Mouse (Mus musculus) midbrain, embryonic 12.5 days (tissue): ENCODE results near the gene Tex11. TPM values are rescaled to one million over a fixed set of nuclear protein-coding genes. Genes with fewer than 3 reads are reported as not detected.
A peak's percentile ranks its signal among the peaks of the same experiment; 100 is the strongest.
"Not testable (repeated sequence)": the region's sequence is repeated elsewhere in the genome, so short reads cannot be mapped to it uniquely, and the experiment has no call there.

Experiments used
- ATAC-seq: fragments of 200-750 bp; cut with Nextera tagmentation; 2 replicates; pipeline ENCODE4 v1.8.0; 2017; ENCODE audit warnings: low read depth, moderate TSS enrichment, moderate library complexity; ENCODE audit not compliant: low FRiP score
- H3K27ac ChIP-seq: fragments of 300-500 bp; sonication (generic); replicated peaks from 2 replicates; pipeline ENCODE4 v1.5.1; 2016; ENCODE audit warnings: mild to moderate bottlenecking
- H3K27me3 ChIP-seq: fragments of 300-500 bp; sonication (generic); 2 replicates; pipeline ENCODE4 v1.6.1; 2016; ENCODE audit warnings: mild to moderate bottlenecking
- H3K36me3 ChIP-seq: fragments of 300-500 bp; sonication (generic); 2 replicates; pipeline ENCODE4 v1.6.1; 2016
- H3K4me1 ChIP-seq: fragments of 300-500 bp; sonication (generic); 2 replicates; pipeline ENCODE4 v1.6.1; 2016
- H3K4me2 ChIP-seq: fragments of 300-500 bp; sonication (generic); replicated peaks from 2 replicates; pipeline ENCODE4 v1.6.1; 2016; ENCODE audit warnings: mild to moderate bottlenecking, moderate library complexity
- H3K4me3 ChIP-seq: fragments of 300-500 bp; sonication (generic); 2 replicates; pipeline ENCODE4 v1.5.1; 2016; ENCODE audit warnings: mild to moderate bottlenecking
- H3K9ac ChIP-seq: fragments of 300-500 bp; sonication (generic); replicated peaks from 2 replicates; pipeline ENCODE4 v1.6.1; 2016; ENCODE audit warnings: mild to moderate bottlenecking, moderate library complexity
- H3K9me3 ChIP-seq: fragments of 300-500 bp; sonication (generic); 2 replicates; pipeline ENCODE4 v1.6.1; 2016; ENCODE audit warnings: mild to moderate bottlenecking
- WGBS: fragments of 180-500 bp; shearing (Covaris S2); methylation state at CpG from one replicate; pipeline ENCODE4 v1.1.7; 2016; 5-methylcytosine and 5-hydroxymethylcytosine counted together
- polyA plus RNA-seq: library from polyadenylated mRNA; unstranded; fragments of >200 nt; fragmentation: Nextera tagmentation; extraction: Ambion mirVana; gene quantifications from 2 replicates; pipeline ENCODE4 v1.2.1, GENCODE M21; 2016

The Tex11 gene
- polyA plus RNA-seq, result not detected in 2 replicates

DNA sequence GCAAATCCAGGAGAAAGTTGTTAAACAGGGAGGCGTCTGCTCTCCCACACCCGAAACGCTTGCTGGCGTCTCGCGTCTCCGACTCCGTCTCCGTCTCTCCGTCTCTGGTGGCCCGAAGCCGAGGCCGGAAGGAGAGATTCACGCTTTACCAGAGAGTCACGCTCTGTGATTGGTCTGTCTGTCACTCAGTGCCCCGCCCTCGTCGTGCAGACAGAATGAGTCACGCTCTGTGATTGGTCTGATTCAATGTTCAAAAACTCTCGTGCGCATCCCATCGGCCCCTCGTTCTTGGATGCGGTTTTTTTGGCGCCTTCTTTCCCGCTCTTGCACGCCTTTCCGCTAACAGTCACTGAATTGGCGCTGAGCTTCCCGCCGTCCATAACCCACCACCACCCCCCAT is at the start of gene Tex11:
TSS of gene Tex11 (minus strand) at position 127 of the 400 bp plus-strand sequence.
- Histone ChIP-seq H3K4me1 (no peaks in the 10 kb centered on the region), H3K36me3 (no peaks in the 10 kb centered on the region), H3K4me3 (no peak within 1 kb of the TSS), H3K27ac (no peak within 1 kb of the TSS), H3K9me3 (no peaks in the 10 kb centered on the region), H3K4me2 (no peak within 1 kb of the TSS), H3K9ac (no peak within 1 kb of the TSS), H3K27me3 (no peaks in the 10 kb centered on the region; the same call in 1 of the 2 replicates)
- WGBS, result 89% methylated on average over 31 of the region's 31 CpGs
- ATAC-seq, result no peak

GRCm38 (mm10) chrX:101085920-101086319 is 26.5 kb upstream of the Tex11 start, which contains the start of gene Slc7a3:
TSS of gene Slc7a3 (minus strand) at chrX:101086020.
- Histone ChIP-seq H3K4me3 (peak within 1 kb of the TSS; percentile 32), H3K27ac (no peak within 1 kb of the TSS), H3K4me1 (no peaks in the 10 kb centered on the region), H3K36me3 (no peaks in the 10 kb centered on the region), H3K9ac (no peak within 1 kb of the TSS), H3K9me3 (no peaks in the 10 kb centered on the region), H3K27me3 (peaks cover 21% of the 10 kb centered on the region), H3K4me2 (peak within 1 kb of the TSS; percentile 58)
- 49% methylated on average over 11 of the region's 11 CpGs for WGBS
- no peak for ATAC-seq

- H3K9ac ChIP-seq, H3K9me3 ChIP-seq, ATAC-seq, H3K4me1 ChIP-seq, H3K27ac ChIP-seq, H3K36me3 ChIP-seq: not testable (repeated sequence)
- Histone ChIP-seq H3K27me3 (peaks cover 21% of the 10 kb centered on the region), H3K4me3 (peak overlapping the region; percentile 32), H3K4me2 (peak overlapping the region; percentile 58)
- WGBS, result 23% methylated on average over 8 of the region's 9 CpGs
Observed at GRCm38 (mm10) chrX:101085211-101085610, 25.7 kb upstream of the Tex11 start.

DNA sequence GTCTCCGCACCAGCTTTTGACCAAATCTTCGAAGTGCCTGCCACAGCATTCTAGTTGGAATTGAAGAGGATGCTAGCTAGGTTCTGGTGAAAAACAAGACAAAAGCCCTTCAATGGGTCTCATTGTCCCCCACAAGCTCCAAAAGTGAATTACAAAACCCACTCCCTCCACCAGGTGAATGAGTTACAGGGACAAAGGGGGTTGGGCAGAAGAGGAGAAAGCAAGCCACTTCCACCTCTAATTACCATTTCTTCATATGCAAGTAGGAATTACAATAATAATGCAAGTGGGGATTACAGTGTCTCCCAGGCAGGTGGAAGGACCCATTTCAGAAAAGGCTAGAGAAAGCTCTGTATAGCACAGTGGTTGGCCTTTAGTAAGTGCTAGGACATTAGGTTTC is 24.7 kb upstream of the Tex11 start:
- H3K27me3 ChIP-seq, result peaks cover 21% of the 10 kb centered on the region
- no peak overlapping the region for H3K4me3 ChIP-seq
- no peak overlapping the region for H3K9ac ChIP-seq
- H3K9me3 ChIP-seq, result no peaks in the 10 kb centered on the region
- 42% methylated on average over 2 of the region's 2 CpGs for WGBS
- H3K27ac ChIP-seq, result no peak overlapping the region
- no peak for ATAC-seq
- peak overlapping the region; percentile 58; the same call in 1 of the 2 replicates for H3K4me2 ChIP-seq
- no peaks in the 10 kb centered on the region for H3K4me1 ChIP-seq
- H3K36me3 ChIP-seq, result no peaks in the 10 kb centered on the region

DNA sequence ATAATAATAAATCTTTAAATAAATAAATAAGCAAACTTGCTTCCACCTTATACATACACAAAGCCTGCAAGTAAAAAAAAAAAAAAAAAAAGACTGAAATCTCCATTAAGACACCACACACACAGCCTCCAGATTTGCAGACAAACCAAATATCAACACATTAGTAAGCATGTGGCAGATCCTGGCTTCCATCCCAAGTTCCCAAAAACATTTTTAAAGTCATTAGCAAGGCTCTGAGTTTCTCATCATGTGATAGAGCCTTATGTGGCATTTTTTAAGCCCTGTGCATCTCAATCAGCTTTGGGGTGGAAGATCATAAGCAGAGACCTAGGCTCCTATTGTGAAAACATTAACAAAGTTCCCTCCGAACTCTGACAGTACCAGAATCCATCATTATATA is 5.8 kb upstream of the Tex11 start:
- WGBS, result 97% methylated on average over 1 of the region's 1 CpGs
- ATAC-seq, result no peak
- H3K4me1 ChIP-seq, result no peaks in the 10 kb centered on the region
- H3K27me3 ChIP-seq, result no peaks in the 10 kb centered on the region
- no peak overlapping the region for H3K4me2 ChIP-seq
- no peak overlapping the region for H3K9ac ChIP-seq
- no peak overlapping the region for H3K27ac ChIP-seq
- no peaks in the 10 kb centered on the region for H3K9me3 ChIP-seq
- no peak overlapping the region for H3K4me3 ChIP-seq
- H3K36me3 ChIP-seq, result no peaks in the 10 kb centered on the region

DNA sequence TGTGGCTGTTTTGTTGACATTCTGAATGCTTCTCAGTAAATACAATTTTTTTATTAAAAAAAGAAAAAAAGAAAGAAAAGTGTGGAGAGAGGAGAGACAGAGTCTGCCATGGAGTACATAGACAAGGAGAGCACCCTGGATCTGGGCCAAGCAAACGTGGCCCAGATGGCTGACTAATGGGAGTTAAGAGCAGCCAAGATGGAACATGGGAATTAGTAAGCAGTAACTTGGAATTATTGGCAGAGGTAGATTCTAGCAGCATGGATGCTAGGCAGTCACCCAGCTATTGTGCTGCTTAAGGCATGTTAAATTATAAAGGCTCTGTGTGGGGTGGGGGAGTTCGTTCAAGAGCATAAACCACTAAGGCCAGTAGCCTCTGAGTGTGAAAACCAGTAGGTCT is 4.0 kb upstream of the Tex11 start:
- no peaks in the 10 kb centered on the region for H3K9me3 ChIP-seq
- no peak overlapping the region for H3K27ac ChIP-seq
- H3K27me3 ChIP-seq, result no peaks in the 10 kb centered on the region
- no peak overlapping the region for H3K4me2 ChIP-seq
- ATAC-seq, result no peak
- H3K9ac ChIP-seq, result no peak overlapping the region
- no peak overlapping the region for H3K4me3 ChIP-seq
- 67% methylated on average over 2 of the region's 2 CpGs for WGBS
- no peaks in the 10 kb centered on the region for H3K36me3 ChIP-seq
- H3K4me1 ChIP-seq, result no peaks in the 10 kb centered on the region

DNA sequence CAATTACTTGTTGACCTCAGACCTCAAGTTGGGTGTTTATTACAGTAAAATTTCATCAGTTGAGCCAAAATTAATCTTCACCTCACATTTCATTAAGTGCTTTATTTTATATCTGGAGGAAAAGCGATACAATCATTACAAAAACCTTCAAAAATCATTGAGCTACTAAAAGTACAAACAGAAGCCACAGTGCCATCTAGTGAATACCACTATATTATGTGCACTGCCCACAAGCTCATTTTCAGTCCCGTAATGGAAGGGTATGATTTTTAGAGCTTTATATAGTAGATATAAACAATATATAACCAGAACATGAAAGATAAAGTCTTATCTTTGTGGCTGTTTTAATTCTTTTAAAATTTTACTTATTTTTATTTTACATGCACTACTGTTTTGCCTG is 115.8 kb downstream of the Tex11 start:
- no peak overlapping the region for H3K27ac ChIP-seq
- 54% methylated on average over 2 of the region's 2 CpGs for WGBS
- no peaks in the 10 kb centered on the region for H3K27me3 ChIP-seq
- H3K9me3 ChIP-seq, result no peaks in the 10 kb centered on the region
- no peaks in the 10 kb centered on the region for H3K36me3 ChIP-seq
- no peak overlapping the region for H3K4me3 ChIP-seq
- no peaks in the 10 kb centered on the region for H3K4me1 ChIP-seq
- no peak overlapping the region for H3K9ac ChIP-seq
- no peak for ATAC-seq
- H3K4me2 ChIP-seq, result no peak overlapping the region

DNA sequence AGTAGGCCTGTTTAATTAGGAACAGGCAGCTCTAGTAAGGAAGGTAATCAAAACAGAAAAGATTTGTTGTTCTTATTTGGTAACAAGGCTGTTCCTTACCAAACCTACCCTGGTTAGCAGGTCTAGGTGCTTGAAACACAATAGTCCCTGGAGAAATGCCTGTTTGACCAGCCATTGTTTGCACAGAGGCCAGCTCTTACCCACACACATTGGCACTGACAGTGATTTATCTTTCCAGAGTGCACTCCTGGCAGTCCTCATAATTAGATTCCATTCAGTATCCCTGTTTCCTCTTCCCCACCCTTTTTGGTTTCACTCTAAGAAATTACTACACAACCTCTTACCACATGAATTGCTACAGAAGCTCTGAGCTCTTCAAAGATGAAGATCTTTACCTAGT is 220.3 kb downstream of the Tex11 start:
- Histone ChIP-seq H3K4me1 (no peaks in the 10 kb centered on the region), H3K9ac (no peak overlapping the region), H3K27me3 (0 out of 2 replicates have a peak, but pooled peaks cover 3% of the 10 kb centered on the region), H3K9me3 (no peaks in the 10 kb centered on the region), H3K36me3 (no peaks in the 10 kb centered on the region), H3K4me3 (no peak overlapping the region), H3K4me2 (no peak overlapping the region), H3K27ac (no peak overlapping the region)
- no peak for ATAC-seq

GRCm38 (mm10) chrX:100832806-100833205 is 226.7 kb downstream of the Tex11 start:
- no peak overlapping the region for H3K4me2 ChIP-seq
- no peak overlapping the region for H3K4me3 ChIP-seq
- peaks cover 3% of the 10 kb centered on the region; the same call in 1 of the 2 replicates for H3K27me3 ChIP-seq
- H3K9me3 ChIP-seq, result no peaks in the 10 kb centered on the region
- no peaks in the 10 kb centered on the region for H3K4me1 ChIP-seq
- no peaks in the 10 kb centered on the region for H3K36me3 ChIP-seq
- no peak overlapping the region for H3K27ac ChIP-seq
- ATAC-seq, result no peak
- WGBS, result 81% methylated on average over 2 of the region's 2 CpGs
- no peak overlapping the region for H3K9ac ChIP-seq

- Histone ChIP-seq H3K9me3 (no peaks in the 10 kb centered on the region), H3K4me1 (peaks cover 4% of the 10 kb centered on the region; the same call in 1 of the 2 replicates), H3K4me3 (no peak overlapping the region), H3K27ac (no peak overlapping the region), H3K36me3 (no peaks in the 10 kb centered on the region), H3K9ac (no peak overlapping the region), H3K4me2 (no peak overlapping the region), H3K27me3 (peaks cover 3% of the 10 kb centered on the region; the same call in 1 of the 2 replicates)
- 60% methylated on average over 1 of the region's 1 CpGs for WGBS
- ATAC-seq, result no peak
Observed at GRCm38 (mm10) chrX:100825557-100825956, 233.9 kb downstream of the Tex11 start.

- Histone ChIP-seq H3K4me3 (no peak overlapping the region), H3K27me3 (peaks cover 3% of the 10 kb centered on the region; the same call in 1 of the 2 replicates), H3K4me2 (no peak overlapping the region), H3K9me3 (no peaks in the 10 kb centered on the region), H3K9ac (no peak overlapping the region), H3K4me1 (peaks cover 4% of the 10 kb centered on the region; the same call in 1 of the 2 replicates), H3K27ac (no peak overlapping the region), H3K36me3 (peaks cover 2% of the 10 kb centered on the region; the same call in 1 of the 2 replicates)
- 65% methylated on average over 1 of the region's 1 CpGs for WGBS
- peak; percentile 16; the same call in 1 of the 2 replicates for ATAC-seq
Observed at GRCm38 (mm10) chrX:100821149-100821548, 238.3 kb downstream of the Tex11 start.

DNA sequence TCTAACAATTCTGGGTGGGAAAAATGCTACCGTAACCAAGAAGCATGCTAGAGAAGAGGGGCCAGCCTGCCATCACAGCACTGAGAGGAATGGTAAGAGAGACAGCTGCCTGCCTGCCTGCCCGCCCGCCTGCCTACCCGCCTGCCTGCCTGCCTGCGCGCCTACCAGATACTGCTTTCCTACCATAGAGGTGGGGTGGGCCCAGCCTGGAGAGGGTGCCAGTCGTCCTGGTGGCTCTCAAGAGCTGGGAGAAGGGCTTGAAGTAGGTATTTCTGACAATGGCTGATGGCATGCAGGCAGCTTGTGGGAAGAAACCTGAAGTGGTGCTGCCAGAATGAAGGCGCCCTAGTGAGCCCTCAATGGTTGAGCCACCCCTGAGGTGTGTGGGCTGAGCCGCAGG is 240.8 kb downstream of the Tex11 start:
- no peak for ATAC-seq
- Histone ChIP-seq H3K4me2 (no peak overlapping the region), H3K27ac (no peak overlapping the region), H3K9me3 (no peaks in the 10 kb centered on the region), H3K4me1 (peaks cover 4% of the 10 kb centered on the region; the same call in 1 of the 2 replicates), H3K4me3 (no peak overlapping the region), H3K9ac (no peak overlapping the region), H3K36me3 (peaks cover 20% of the 10 kb centered on the region), H3K27me3 (peaks cover 7% of the 10 kb centered on the region; the same call in 1 of the 2 replicates)
- 90% methylated on average over 9 of the region's 9 CpGs for WGBS

DNA sequence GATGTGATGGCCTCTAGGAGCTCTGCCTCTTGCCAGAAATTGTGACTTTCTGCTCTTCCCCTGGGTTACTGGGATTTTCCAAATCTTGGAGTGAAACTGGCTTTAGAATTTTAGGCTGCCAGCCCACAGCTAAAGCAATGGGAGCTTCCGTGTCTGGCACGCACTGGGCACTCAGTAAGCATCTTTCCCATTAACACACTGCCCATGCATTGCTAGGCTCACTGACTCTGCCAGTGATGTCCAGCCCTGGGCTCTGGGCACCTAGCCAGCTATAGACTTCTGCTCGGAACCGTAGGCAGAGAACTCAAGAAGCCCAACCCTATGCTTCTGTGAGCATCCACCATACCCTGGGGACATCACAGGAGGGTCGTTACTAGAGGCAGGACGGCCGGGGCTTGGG is 243.7 kb downstream of the Tex11 start:
- Histone ChIP-seq H3K9me3 (no peaks in the 10 kb centered on the region), H3K27me3 (peaks cover 5% of the 10 kb centered on the region; the same call in 1 of the 2 replicates), H3K36me3 (peaks cover 47% of the 10 kb centered on the region), H3K4me3 (no peak overlapping the region), H3K27ac (no peak overlapping the region), H3K4me1 (0 out of 2 replicates have a peak, but pooled peaks cover under 1% of the 10 kb centered on the region), H3K9ac (no peak overlapping the region), H3K4me2 (no peak overlapping the region)
- 94% methylated on average over 7 of the region's 7 CpGs for WGBS
- ATAC-seq, result no peak
